Mouse (Mus musculus): ENCODE results near the gene Ppp1r12a. TPM values are rescaled to one million over a fixed set of nuclear protein-coding genes. Genes with fewer than 3 reads are reported as not detected.

The Ppp1r12a gene
- polyA plus RNA-seq, 1 experiment from 2014 or later, result 101 TPM

- H3K9ac ChIP-seq (ENCODE audit: low read depth, low read length), result no peak overlapping the region
- ATAC-seq, result no peak
- 78% methylated on average over 2 of the region's 2 CpGs for WGBS
- no peaks in the 10 kb centered on the region for H3K27me3 ChIP-seq (replicated peaks; ENCODE audit: control insufficient read depth, insufficient read depth, low read length)
- H3K27ac ChIP-seq (ENCODE audit: low read length), result no peak overlapping the region
- H3K9me3 ChIP-seq (ENCODE audit: control insufficient read depth, low read length), result no peaks in the 10 kb centered on the region
- no peak overlapping the region for H3K4me3 ChIP-seq (ENCODE audit: low read length)
- H3K36me3 ChIP-seq (ENCODE audit: control insufficient read depth, insufficient read depth, low read length), result no peaks in the 10 kb centered on the region; the same call in 1 of the 2 replicates
- no peak overlapping the region for H3K4me2 ChIP-seq (ENCODE audit: low read depth, low read length)
- H3K4me1 ChIP-seq (ENCODE audit: control insufficient read depth, insufficient read depth, low read length), result peaks cover 7% of the 10 kb centered on the region; the same call in 1 of the 2 replicates
Measured at GRCm38 (mm10) chr10:108189303-108189702, 27.3 kb downstream of the Ppp1r12a start.

GRCm38 (mm10) chr10:108189986-108190385 is 28.0 kb downstream of the Ppp1r12a start:
- Histone ChIP-seq H3K4me2 (ENCODE audit: low read depth, low read length) (no peak overlapping the region), H3K4me3 (ENCODE audit: low read length) (no peak overlapping the region), H3K9me3 (ENCODE audit: control insufficient read depth, low read length) (no peaks in the 10 kb centered on the region), H3K9ac (ENCODE audit: low read depth, low read length) (no peak overlapping the region), H3K36me3 (ENCODE audit: control insufficient read depth, insufficient read depth, low read length) (no peaks in the 10 kb centered on the region; the same call in 1 of the 2 replicates), H3K27ac (ENCODE audit: low read length) (no peak overlapping the region), H3K27me3 (replicated peaks; ENCODE audit: control insufficient read depth, insufficient read depth, low read length) (no peaks in the 10 kb centered on the region), H3K4me1 (ENCODE audit: control insufficient read depth, insufficient read depth, low read length) (peaks cover 10% of the 10 kb centered on the region; the same call in 1 of the 2 replicates)
- no peak for ATAC-seq
- WGBS, result 82% methylated on average over 3 of the region's 3 CpGs

- H3K4me2 ChIP-seq (ENCODE audit: low read depth, low read length), result no peak overlapping the region
- H3K9ac ChIP-seq (ENCODE audit: low read depth, low read length), result no peak overlapping the region
- ATAC-seq, result no peak
Measured at GRCm38 (mm10) chr10:108190626-108191025, 28.6 kb downstream of the Ppp1r12a start.

DNA sequence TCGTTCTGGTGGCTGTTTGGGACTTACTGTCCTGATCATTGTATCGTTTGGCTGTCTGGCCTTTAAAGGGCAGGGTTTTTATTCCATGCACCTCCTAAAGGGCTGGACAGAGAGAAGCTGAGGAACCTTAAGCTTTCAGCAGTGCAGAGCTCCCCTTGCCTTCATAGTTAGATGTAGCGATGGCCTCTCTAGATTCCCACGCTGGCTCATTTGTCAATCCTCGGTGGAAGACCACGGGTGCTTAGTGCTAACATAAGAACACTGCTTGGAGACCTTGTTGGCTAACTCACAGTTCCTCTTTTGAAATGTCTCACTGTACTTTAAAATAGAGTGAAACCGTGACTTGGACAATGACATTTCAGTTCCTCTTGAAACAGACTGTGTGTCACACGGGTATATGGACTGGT is 29.4 kb downstream of the Ppp1r12a start:
- H3K27ac ChIP-seq (ENCODE audit: low read length), result no peak overlapping the region
- no peak overlapping the region for H3K4me3 ChIP-seq (ENCODE audit: low read length)
- no peak overlapping the region for H3K9ac ChIP-seq (ENCODE audit: low read depth, low read length)
- no peaks in the 10 kb centered on the region for H3K27me3 ChIP-seq (replicated peaks; ENCODE audit: control insufficient read depth, insufficient read depth, low read length)
- H3K9me3 ChIP-seq (ENCODE audit: control insufficient read depth, low read length), result no peaks in the 10 kb centered on the region
- ATAC-seq, result no peak
- H3K4me2 ChIP-seq (ENCODE audit: low read depth, low read length), result no peak overlapping the region
- 60% methylated on average over 8 of the region's 8 CpGs for WGBS
- peaks cover 7% of the 10 kb centered on the region; the same call in 1 of the 2 replicates for H3K4me1 ChIP-seq (ENCODE audit: control insufficient read depth, insufficient read depth, low read length)
- no peaks in the 10 kb centered on the region; the same call in 1 of the 2 replicates for H3K36me3 ChIP-seq (ENCODE audit: control insufficient read depth, insufficient read depth, low read length)

More at GRCm38 (mm10) chr10:108190626-108191025, 28.6 kb downstream of the Ppp1r12a start:
- Histone ChIP-seq H3K4me3 (ENCODE audit: low read length) (no peak overlapping the region), H3K4me1 (ENCODE audit: control insufficient read depth, insufficient read depth, low read length) (peaks cover 10% of the 10 kb centered on the region; the same call in 1 of the 2 replicates), H3K27me3 (replicated peaks; ENCODE audit: control insufficient read depth, insufficient read depth, low read length) (no peaks in the 10 kb centered on the region), H3K27ac (ENCODE audit: low read length) (no peak overlapping the region), H3K36me3 (ENCODE audit: control insufficient read depth, insufficient read depth, low read length) (no peaks in the 10 kb centered on the region; the same call in 1 of the 2 replicates), H3K9me3 (ENCODE audit: control insufficient read depth, low read length) (no peaks in the 10 kb centered on the region)

- no peak overlapping the region for H3K4me3 ChIP-seq (ENCODE audit: low read length)
- no peaks in the 10 kb centered on the region for H3K27me3 ChIP-seq (replicated peaks; ENCODE audit: control insufficient read depth, insufficient read depth, low read length)
- ATAC-seq, result no peak
- H3K4me2 ChIP-seq (ENCODE audit: low read depth, low read length), result no peak overlapping the region
- peaks cover 7% of the 10 kb centered on the region; the same call in 1 of the 2 replicates for H3K4me1 ChIP-seq (ENCODE audit: control insufficient read depth, insufficient read depth, low read length)
- H3K27ac ChIP-seq (ENCODE audit: low read length), result no peak overlapping the region
- WGBS, result 54% methylated on average over 2 of the region's 2 CpGs
- no peaks in the 10 kb centered on the region for H3K9me3 ChIP-seq (ENCODE audit: control insufficient read depth, low read length)
- H3K36me3 ChIP-seq (ENCODE audit: control insufficient read depth, insufficient read depth, low read length), result no peaks in the 10 kb centered on the region; the same call in 1 of the 2 replicates
- H3K9ac ChIP-seq (ENCODE audit: low read depth, low read length), result no peak overlapping the region
Measured at GRCm38 (mm10) chr10:108192306-108192705, 30.3 kb downstream of the Ppp1r12a start.

DNA sequence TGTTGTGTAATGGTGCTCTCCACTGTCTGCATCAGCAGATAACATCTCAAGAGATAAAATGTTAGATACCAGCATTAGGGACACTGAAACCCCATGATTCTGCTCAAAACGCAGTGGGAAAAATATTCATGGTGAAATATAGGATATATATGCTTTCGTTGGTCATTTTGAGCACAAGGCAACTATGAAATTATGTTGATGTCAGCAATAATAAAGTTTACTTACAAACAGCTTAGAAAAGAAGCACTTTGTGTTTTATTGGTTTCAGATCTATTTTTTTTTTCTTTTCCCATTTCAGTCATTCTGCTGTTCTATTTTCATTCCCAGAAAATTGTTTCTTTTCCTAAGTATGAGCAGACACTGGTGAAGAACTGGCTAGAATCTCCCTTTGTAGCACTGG is 34.1 kb downstream of the Ppp1r12a start:
- Histone ChIP-seq H3K36me3 (ENCODE audit: control insufficient read depth, insufficient read depth, low read length) (no peaks in the 10 kb centered on the region), H3K4me2 (ENCODE audit: low read depth, low read length) (no peak overlapping the region), H3K9me3 (ENCODE audit: control insufficient read depth, low read length) (no peaks in the 10 kb centered on the region), H3K27ac (ENCODE audit: low read length) (no peak overlapping the region), H3K4me3 (ENCODE audit: low read length) (no peak overlapping the region), H3K4me1 (ENCODE audit: control insufficient read depth, insufficient read depth, low read length) (0 out of 2 replicates have a peak, but pooled peaks cover 5% of the 10 kb centered on the region), H3K9ac (ENCODE audit: low read depth, low read length) (no peak overlapping the region), H3K27me3 (replicated peaks; ENCODE audit: control insufficient read depth, insufficient read depth, low read length) (no peaks in the 10 kb centered on the region)
- ATAC-seq, result no peak
- WGBS, result 94% methylated on average over 2 of the region's 2 CpGs

DNA sequence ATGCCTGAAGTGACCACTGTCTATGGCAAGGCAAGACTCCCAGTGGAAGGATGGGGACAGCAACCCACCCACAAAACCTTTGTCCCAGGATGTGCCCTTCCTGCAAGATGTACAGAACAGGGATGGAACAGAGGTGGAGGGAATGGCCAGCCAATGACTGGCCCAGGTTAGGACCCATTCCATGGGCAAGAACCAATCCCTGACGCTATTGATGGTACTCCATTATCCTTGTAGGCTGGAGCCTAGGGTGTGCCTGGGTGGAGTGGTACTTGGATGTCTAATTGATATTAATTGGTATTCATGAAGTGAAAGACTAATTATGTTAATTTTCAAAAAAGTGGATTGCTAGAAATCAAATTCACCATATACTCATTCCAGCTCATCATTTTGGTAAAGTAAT is 35.5 kb downstream of the Ppp1r12a start:
- WGBS, result 95% methylated on average over 1 of the region's 1 CpGs

GRCm38 (mm10) chr10:108198945-108199344 is 37.0 kb downstream of the Ppp1r12a start:
- no peak overlapping the region for H3K27ac ChIP-seq (ENCODE audit: low read length)
- H3K36me3 ChIP-seq (ENCODE audit: control insufficient read depth, insufficient read depth, low read length), result 0 out of 2 replicates have a peak, but pooled peaks cover 3% of the 10 kb centered on the region
- no peak overlapping the region for H3K9ac ChIP-seq (ENCODE audit: low read depth, low read length)
- 0 out of 2 replicates have a peak, but pooled peaks cover 5% of the 10 kb centered on the region for H3K4me1 ChIP-seq (ENCODE audit: control insufficient read depth, insufficient read depth, low read length)
- peak; percentile 62 for ATAC-seq
- no peak overlapping the region for H3K4me3 ChIP-seq (ENCODE audit: low read length)
- H3K27me3 ChIP-seq (replicated peaks; ENCODE audit: control insufficient read depth, insufficient read depth, low read length), result no peaks in the 10 kb centered on the region
- no peaks in the 10 kb centered on the region for H3K9me3 ChIP-seq (ENCODE audit: control insufficient read depth, low read length)
- no peak overlapping the region for H3K4me2 ChIP-seq (ENCODE audit: low read depth, low read length)
- 81% methylated on average over 2 of the region's 2 CpGs for WGBS

More for the DNA sequence above, 35.5 kb downstream of the Ppp1r12a start:
- Histone ChIP-seq H3K27me3 (replicated peaks; ENCODE audit: control insufficient read depth, insufficient read depth, low read length) (no peaks in the 10 kb centered on the region), H3K27ac (ENCODE audit: low read length) (no peak overlapping the region), H3K4me2 (ENCODE audit: low read depth, low read length) (no peak overlapping the region), H3K36me3 (ENCODE audit: control insufficient read depth, insufficient read depth, low read length) (0 out of 2 replicates have a peak, but pooled peaks cover 3% of the 10 kb centered on the region), H3K4me1 (ENCODE audit: control insufficient read depth, insufficient read depth, low read length) (0 out of 2 replicates have a peak, but pooled peaks cover 5% of the 10 kb centered on the region), H3K4me3 (ENCODE audit: low read length) (no peak overlapping the region), H3K9me3 (ENCODE audit: control insufficient read depth, low read length) (no peaks in the 10 kb centered on the region), H3K9ac (ENCODE audit: low read depth, low read length) (no peak overlapping the region)
- no peak for ATAC-seq

DNA sequence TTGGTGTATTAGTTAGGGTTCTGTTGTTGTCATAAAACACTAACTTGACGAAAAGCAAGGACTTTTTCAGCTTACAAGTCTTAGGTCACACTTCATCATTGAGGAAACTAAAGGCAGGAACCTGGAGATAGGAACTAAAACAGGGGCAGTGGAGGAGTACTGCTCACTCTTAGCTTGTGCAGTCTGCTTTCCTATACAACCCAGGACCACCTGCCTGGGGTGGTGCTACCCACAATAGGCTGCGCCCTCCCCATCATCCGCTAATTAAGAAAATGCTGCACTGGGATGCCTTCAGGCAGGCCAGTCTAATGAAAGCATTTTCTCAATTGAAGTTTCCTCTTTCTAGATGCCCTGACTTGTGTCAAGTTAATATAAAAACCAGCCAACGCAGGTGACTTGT is 40.1 kb downstream of the Ppp1r12a start:
- Histone ChIP-seq H3K27ac (ENCODE audit: low read length) (no peak overlapping the region), H3K4me2 (ENCODE audit: low read depth, low read length) (no peak overlapping the region), H3K36me3 (ENCODE audit: control insufficient read depth, insufficient read depth, low read length) (0 out of 2 replicates have a peak, but pooled peaks cover 3% of the 10 kb centered on the region), H3K9me3 (ENCODE audit: control insufficient read depth, low read length) (no peaks in the 10 kb centered on the region), H3K4me1 (ENCODE audit: control insufficient read depth, insufficient read depth, low read length) (0 out of 2 replicates have a peak, but pooled peaks cover 2% of the 10 kb centered on the region), H3K27me3 (replicated peaks; ENCODE audit: control insufficient read depth, insufficient read depth, low read length) (no peaks in the 10 kb centered on the region), H3K9ac (ENCODE audit: low read depth, low read length) (no peak overlapping the region), H3K4me3 (ENCODE audit: low read length) (no peak overlapping the region)
- no peak for ATAC-seq
- 88% methylated on average over 4 of the region's 4 CpGs for WGBS

DNA sequence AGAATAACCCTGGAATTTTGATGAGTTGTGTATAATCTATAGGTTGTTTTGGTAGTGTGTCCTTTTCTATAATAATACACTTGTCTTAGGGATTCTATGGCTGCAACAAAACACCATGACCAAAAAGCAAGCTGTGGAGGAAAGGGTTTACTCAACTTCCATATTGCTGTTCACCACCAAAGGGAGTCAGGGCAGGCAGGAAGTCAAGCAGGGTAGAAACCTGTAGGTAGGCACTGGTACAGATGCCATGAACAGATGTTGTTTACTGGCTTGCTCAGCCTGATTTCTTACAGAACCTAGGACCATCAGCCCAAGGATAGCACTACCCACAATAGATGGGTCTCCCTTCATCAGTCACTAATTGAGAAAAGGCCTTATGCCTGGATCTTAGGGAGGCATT is 41.4 kb downstream of the Ppp1r12a start:
- no peak overlapping the region for H3K4me3 ChIP-seq (ENCODE audit: low read length)
- no peak overlapping the region for H3K9ac ChIP-seq (ENCODE audit: low read depth, low read length)
- no peak overlapping the region for H3K27ac ChIP-seq (ENCODE audit: low read length)
- 0 out of 2 replicates have a peak, but pooled peaks cover 3% of the 10 kb centered on the region for H3K36me3 ChIP-seq (ENCODE audit: control insufficient read depth, insufficient read depth, low read length)
- H3K9me3 ChIP-seq (ENCODE audit: control insufficient read depth, low read length), result no peaks in the 10 kb centered on the region
- H3K4me2 ChIP-seq (ENCODE audit: low read depth, low read length), result no peak overlapping the region
- no peaks in the 10 kb centered on the region for H3K27me3 ChIP-seq (replicated peaks; ENCODE audit: control insufficient read depth, insufficient read depth, low read length)
- 0 out of 2 replicates have a peak, but pooled peaks cover 2% of the 10 kb centered on the region for H3K4me1 ChIP-seq (ENCODE audit: control insufficient read depth, insufficient read depth, low read length)
- no peak for ATAC-seq

Measured in intestine, embryonic 16.5 days (tissue).